Mouse (Mus musculus) frontal cortex, postnatal 10 days (tissue): ENCODE measurements around the gene Zfp661.

Experiments
- DNase-seq, 2 experiments: peaks; one replicate each; pipeline ENCODE4 v3.0.0; 2022; ENCODE audit warnings: low spot score in 2 of 2, mixed read lengths in 1 of 2

Zfp661 gene

DNA sequence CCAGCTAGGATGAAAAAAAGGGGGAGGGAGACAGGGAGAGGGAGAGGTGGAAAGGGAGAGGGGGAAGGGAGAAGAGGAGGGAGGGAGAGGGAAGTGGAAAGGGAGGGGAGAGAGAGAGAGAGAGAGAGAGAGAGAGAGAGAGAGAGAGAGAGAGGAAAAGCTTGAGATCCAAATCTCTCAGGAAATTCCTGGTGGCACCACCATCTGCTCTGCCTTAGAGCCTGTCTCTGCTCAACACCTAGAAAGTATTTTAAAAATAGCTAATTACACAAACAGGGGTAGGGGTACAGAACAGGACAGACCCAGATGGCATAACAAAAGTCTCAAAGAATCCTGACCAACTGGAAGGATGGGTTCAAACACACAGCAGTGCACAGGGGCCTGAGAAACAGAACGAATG, 36.4 kb downstream of the Zfp661 start:
- no peak for DNase-seq

DNA sequence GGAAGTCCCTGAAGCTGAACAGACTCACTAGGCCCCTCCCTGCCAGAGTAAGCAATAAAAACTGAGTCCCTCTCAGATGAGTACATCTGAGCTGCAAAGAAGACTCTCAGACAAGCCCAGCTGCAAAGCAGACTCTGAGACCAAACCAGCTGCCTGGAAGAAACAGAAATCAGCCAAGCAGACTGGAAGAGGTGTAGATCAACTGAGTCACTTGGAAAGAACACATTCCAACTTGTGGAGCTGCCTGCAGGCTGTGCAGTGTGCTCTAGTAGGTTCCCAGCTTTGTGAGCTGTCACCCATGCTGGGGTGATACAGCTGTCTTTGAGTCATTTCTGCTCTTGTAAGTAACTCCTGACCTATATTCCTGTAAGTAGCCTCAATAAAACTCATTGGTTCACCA, 37.2 kb downstream of the Zfp661 start:
- DNase-seq = no peak

DNA sequence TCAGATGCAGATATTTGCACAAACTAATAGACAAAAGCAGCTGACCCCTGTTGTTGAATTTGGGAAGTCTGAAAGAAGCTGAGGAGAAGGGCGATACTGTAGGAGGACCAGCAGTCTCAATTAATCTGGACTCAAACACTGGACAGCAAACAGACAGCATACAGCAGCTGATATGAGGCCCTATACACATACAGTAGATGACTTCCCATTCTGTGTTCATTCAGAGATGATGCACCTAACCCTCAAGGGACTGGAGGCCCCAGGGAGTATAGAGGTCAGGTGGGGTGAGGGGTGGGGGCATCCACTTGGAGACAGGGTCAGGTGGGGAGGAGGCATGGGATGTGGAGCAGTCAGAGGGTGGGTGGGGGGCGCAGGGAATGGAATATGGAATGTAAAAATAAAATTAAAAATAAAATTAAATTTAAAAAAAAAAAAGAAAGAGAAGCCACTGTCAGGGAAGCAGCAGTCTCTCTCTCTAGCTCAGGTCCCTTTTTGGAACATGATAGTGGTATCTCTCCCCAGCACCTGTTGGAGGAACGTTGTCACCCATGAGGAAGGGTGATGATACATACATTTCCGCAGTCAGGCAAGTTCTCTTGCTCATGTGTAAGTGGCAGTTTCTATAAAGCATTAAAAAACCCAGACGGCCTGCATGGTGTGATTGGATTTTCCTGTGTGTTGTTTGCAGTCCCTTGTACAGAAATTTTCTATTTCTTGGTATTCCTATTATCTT, 38.4 kb downstream of the Zfp661 start:
- no peak for DNase-seq

DNA sequence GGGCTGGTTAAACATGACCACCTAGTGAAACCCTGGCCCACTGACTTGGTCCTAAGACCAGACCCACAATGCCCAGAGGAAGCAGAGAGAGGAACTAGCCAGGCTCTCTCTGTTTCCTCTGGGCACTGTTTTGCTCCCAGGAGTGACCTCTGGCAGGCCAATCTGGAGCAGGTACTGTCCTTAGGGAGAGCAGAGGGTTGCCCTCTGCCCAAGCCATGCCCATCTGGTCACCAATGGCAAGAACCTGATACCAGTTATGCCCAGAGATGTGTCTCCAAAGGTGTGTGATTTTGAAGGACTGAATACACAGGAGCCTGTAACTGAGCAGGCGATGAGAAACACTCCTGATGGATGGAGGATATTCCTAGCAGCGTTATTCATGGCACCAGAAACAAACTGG, 45.2 kb downstream of the Zfp661 start:
- no peak for DNase-seq

DNA sequence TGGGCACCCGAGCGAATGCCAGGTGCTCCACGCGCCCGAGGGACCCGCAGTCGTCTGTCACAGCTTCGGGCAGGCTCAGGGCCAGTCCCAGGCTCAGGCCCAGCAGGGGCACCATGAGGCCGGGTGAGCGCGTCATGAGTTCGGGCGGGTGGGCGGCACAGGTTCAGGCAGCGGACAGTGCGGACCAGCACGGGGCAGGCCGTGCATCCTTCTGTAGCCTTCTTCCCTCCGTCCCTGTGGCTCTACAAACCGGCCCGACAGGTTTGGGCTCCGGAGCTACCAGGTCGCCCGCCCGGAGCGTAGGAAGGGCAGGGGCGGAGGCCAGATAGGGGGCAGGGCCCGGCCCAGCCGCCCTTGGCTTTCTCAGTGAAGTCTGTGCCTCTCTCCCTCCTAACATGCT, 45.7 kb downstream of the Zfp661 start, which contains the start of gene Prom2:
Prom2 (minus strand) TSS at position 283 of the 400 bp plus-strand sequence.
- no peak for DNase-seq

DNA sequence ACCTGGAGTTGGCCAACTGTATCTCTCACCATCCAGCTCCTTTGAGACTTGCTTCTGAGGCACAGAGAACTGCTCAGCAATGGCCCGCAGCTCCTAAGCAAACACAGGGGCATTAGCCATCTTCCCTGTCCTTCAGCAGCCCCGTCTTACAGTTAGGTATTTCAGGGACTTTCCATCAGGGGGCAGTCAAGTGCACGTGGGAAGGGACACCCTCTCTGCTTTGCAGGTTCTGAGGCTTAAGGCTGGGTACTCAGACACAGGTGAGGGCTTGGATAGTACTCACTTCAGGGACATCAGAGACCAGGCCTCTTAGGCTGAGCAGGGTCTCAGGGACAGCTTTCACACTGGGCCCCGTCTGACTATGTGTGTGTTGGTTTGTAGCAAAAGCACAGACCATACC, 47.4 kb downstream of the Zfp661 start:
- DNase-seq = no peak

DNA sequence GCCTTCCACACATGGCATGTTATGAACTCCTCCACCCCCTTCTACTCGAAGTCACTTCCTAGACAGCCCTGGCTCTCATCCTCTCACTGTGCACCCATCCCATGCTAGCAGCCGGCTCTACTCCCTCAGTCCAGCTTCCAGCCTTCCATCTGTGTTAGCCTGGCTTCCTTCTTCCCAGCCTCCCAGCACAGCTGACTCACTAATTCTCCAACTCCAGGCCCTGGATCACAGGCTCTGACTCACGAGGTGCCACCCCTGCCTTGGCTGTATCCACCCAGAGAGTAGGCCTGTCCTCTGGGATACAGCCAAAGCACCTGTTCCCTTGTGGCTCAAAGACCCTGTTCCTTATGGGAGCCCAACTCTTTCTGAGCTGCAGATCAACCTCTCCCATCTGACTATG, 49.3 kb downstream of the Zfp661 start:
- no peak for DNase-seq

DNA sequence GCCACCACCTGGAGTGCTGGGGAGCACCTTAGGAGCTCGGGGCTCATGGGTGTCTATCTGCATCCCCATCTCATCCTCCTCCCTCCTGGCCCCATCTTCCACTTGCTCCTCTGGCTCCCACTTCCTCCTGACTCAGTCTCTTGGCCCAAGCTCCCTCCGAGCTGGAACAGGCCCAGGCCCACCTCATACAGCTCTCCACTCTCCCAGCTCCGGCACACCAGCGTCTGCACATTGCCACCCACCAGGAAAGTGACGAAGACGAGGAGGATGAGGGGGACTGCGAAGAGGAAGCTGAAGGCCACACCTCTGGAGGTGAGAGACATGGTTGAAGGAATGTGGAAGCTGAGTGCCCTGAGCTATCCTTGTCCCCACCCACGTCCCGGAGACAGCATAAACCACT, 51.5 kb downstream of the Zfp661 start:
- no peak for DNase-seq

DNA sequence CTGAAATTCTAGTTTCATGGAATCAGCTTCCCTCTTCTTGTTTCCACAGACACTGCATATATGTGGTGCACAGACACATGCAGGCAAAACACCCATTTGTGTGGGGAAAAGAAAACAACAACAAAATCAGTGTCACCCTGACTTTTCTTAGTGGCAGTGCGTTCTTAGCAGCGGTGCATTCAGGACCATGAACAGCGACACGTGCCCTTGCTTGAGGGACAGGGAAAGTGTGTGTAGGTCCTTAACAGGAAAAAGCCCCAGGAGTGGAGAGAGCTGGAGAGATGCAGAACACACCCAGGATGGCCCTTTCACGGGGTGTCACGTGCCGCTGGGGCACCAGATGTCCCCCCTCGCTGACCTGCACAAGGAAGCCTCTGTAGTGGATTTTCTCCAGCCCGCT, 54.5 kb downstream of the Zfp661 start:
- DNase-seq = no peak

DNA sequence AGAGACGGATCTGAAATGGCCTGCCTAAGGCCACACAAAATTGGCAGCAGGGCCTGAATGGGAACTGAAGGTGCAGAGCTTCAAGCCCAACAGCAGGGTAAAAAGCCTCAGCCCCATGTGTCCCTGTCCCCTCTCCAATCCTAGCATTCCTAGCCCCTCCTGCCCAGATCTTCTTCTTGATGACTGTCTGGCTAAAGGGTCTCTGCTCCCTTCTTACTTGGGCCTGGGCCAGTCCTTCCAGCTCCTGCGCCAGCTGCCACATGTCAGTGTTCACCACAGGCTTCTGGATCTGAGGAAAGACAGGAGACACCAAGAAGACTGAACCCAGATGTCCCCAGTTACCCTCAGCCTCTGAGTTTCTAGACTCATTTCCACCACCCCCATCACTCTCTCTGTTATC, 55.3 kb downstream of the Zfp661 start:
- DNase-seq = no peak

DNA sequence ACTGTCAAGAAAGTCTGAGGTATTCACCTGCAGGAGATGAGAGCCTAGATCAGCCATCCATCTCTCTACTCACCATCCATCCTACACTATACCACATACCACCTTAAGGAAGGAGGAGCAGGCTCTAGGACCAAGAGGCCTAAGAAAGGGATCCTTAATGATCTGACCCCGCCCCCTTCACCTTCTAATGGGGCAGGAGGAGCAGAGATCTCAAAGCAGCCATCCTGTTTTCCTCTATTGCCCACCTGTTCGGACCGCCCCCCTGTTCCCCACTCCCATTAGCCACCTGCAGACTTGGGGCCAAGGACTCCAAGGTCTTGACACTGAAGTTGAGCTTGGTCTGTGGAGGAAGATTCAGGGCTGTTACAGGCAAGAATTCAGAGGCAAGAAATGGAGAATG, 56.5 kb downstream of the Zfp661 start:
- DNase-seq = no peak

DNA sequence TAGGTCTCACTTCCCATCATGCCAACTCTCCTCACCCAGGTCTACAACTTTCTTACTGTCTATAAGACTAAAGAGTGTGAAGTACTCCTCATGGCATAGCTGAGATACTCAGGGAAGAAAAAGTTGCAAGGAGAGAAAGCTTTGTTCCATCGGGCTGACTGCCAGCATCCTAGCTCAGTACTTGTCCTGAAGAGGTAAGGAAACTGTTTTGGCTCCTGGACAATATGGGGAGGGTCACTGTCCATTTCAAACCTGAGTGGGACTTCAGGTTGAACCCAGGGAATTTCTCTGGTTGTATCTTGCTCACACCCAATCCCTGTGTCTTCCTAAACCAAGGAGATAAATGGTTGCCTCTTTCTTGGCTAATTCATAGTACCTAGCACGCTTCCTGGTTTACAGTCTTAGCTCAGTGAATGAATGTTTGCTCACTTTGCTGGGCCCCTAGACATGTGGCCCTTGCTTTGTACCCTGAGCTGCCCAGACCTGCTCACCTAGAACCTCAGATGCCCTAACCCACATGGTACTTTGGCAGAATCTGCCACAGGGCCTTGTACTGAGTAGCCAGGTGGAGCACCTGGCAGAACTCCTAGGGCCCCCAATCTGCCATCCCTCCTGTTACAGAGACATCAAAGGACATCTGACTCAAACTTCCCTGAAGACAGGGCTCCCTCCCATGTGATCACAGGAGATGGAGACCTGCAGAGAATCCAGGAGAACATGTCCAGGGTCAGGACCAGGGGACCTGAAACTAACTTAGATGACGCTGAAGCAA, 61.7 kb downstream of the Zfp661 start:
- DNase-seq = no peak
